Mouse (Mus musculus) lung, adult 2 months (tissue): ENCODE data around the gene Suz12.

Experiments
- CTCF ChIP-seq: fragments of 200-500 bp; IDR thresholded peaks from 2 replicates; pipeline ENCODE4 v1.5.1; 2011; ENCODE audit warnings: mild to moderate bottlenecking, low read length, control low read depth; ENCODE audit not compliant: insufficient read depth
- POLR2A ChIP-seq: fragments of 200-500 bp; IDR thresholded peaks from 2 replicates; pipeline ENCODE4 v1.6.1; 2011; ENCODE audit warnings: low read depth, mild to moderate bottlenecking, control low read depth, low read length, borderline replicate concordance; ENCODE audit errors: extremely low read depth

GRCm38 (mm10) chr11:80069815-80070214 is 76.9 kb downstream of the Suz12 start:
- TF ChIP-seq CTCF (no peak), POLR2A (no peak)
